Mouse (Mus musculus) ES-E14 (cell line): Measurements from ENCODE around the gene Zrsr2.

Source experiments
- HCFC1 ChIP-seq: IDR thresholded peaks from 2 replicates; pipeline ENCODE4 v1.6.1; 2012; ENCODE audit warnings: low read length, inconsistent platforms, borderline replicate concordance; ENCODE audit not compliant: insufficient read depth
- MAFK ChIP-seq: IDR thresholded peaks from 2 replicates; pipeline ENCODE4 v1.6.1; 2014; ENCODE audit warnings: mild to moderate bottlenecking, low read depth, low read length, inconsistent platforms; ENCODE audit not compliant: insufficient read depth

DNA sequence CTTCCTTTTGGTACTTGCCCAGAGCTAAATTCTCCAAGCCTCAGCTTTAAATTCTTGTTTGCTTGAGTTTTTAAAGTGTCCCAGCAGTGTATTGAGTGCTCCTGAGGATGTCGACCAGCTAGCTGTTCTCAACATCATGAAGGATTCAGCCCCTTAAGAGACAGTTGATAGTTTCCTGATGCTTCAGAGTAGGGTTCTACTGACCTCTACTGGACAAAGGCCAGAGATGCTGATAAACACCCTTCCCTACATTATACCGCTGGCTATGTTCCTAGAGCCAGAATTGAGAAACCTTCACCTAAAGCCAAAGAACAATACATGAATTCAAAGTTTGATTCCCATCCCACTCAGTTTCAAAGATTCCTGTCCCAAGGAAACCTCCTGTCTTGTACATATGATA is 46.3 kb upstream of the Zrsr2 start:
- TF ChIP-seq HCFC1 (no peak), MAFK (no peak)
